Mouse (Mus musculus): ENCODE results near the gene Sbno1. TPM values are rescaled to one million over a fixed set of nuclear protein-coding genes. Genes with fewer than 3 reads are reported as not detected.
A peak's percentile ranks its signal among the peaks of the same experiment; 100 is the strongest.

The Sbno1 gene
- polyA plus RNA-seq (2011; ENCODE audit: insufficient read depth, insufficient read length, low read depth, missing spikeins): 177 and 189 TPM in 2 replicates

DNA sequence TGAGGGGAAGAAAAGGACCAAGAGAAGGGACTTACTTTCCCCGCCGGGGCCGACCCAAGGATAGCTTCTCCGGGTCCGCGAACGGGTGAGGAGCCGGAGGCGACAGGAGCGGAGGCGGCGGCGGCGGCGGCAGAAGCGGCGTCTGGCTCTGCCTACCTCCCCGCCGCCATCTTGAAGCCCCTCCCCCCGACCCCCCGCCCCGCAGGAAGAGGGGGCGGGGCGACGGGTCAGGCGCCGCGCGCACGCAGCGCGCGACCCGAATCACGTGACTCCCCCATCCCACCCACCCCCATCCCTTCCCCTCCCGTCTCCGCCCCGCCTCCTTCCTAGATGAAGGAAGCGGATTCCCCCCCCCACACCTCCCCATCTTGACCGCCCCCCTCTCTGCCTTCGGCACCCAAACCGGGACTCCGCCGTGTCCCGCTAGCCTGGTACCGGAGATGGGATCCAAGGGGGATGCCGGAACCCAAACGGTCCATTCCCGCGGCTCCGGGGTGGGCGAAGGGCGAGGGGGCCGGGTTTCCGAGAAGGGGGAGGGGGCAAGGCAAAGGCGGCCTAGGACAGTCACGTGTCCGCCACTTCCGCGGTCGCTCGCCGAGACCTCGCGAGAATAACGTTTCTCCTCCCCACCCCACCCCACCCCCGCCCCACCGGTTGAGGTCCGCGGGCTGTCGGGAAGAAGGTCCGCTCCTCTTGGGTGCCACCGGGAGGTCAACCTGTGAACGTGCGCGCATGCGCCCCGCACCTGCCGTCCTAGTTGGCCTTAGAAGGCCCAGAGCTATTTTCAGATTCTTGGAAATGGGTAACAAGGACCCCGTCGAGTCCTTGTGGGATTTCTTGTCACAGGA is at the start of gene Sbno1:
Gene Sbno1 (minus strand): TSS at position 590 of the 848 bp plus-strand sequence.
- peaks cover 5% of the 10 kb centered on the region; the same call in 1 of the 2 replicates for H3K36me3 ChIP-seq (ENCODE audit: control insufficient read depth, insufficient read depth, low read length, poor library complexity, severe bottlenecking)
- no peaks in the 10 kb centered on the region for H3K9me3 ChIP-seq (replicated peaks; ENCODE audit: control insufficient read depth, insufficient read depth, low read length, poor library complexity, severe bottlenecking)
- H3K27me3 ChIP-seq (ENCODE audit: control insufficient read depth, insufficient read depth, low read length, poor library complexity, severe bottlenecking): no peaks in the 10 kb centered on the region
- H3K4me3 ChIP-seq (ENCODE audit: low read depth, low read length): peak within 1 kb of the TSS; percentile 96
- TF ChIP-seq EP300 (IDR thresholded peaks at IDR 0.05; ENCODE audit: insufficient read depth, low read depth, low read length) (no peak), POLR2A (IDR thresholded peaks at IDR 0.05; ENCODE audit: insufficient read depth, low read length) (no peak), CTCF (IDR thresholded peaks at IDR 0.05; ENCODE audit: low read depth, low read length) (no peak)
- peak within 1 kb of the TSS; percentile 99 for H3K27ac ChIP-seq (ENCODE audit: insufficient read depth, low read length)
- H3K9ac ChIP-seq (ENCODE audit: low read depth, poor library complexity, severe bottlenecking): peak within 1 kb of the TSS; percentile 98
- H3K4me1 ChIP-seq (ENCODE audit: control insufficient read depth, insufficient read depth, low read length): peaks cover 2% of the 10 kb centered on the region

- no peak overlapping the region for H3K27ac ChIP-seq (ENCODE audit: insufficient read depth, low read length)
- H3K4me3 ChIP-seq (ENCODE audit: low read depth, low read length): no peak overlapping the region
- no peaks in the 10 kb centered on the region for H3K36me3 ChIP-seq (ENCODE audit: control insufficient read depth, insufficient read depth, low read length, poor library complexity, severe bottlenecking)
- H3K9ac ChIP-seq (ENCODE audit: low read depth, poor library complexity, severe bottlenecking): no peak overlapping the region
- no peaks in the 10 kb centered on the region for H3K27me3 ChIP-seq (ENCODE audit: control insufficient read depth, insufficient read depth, low read length, poor library complexity, severe bottlenecking)
- no peaks in the 10 kb centered on the region for H3K9me3 ChIP-seq (replicated peaks; ENCODE audit: control insufficient read depth, insufficient read depth, low read length, poor library complexity, severe bottlenecking)
- H3K4me1 ChIP-seq (ENCODE audit: control insufficient read depth, insufficient read depth, low read length): no peaks in the 10 kb centered on the region
- no peak for TF ChIP-seq EP300 (IDR thresholded peaks at IDR 0.05; ENCODE audit: insufficient read depth, low read depth, low read length)
- no peak for TF ChIP-seq CTCF (IDR thresholded peaks at IDR 0.05; ENCODE audit: low read depth, low read length)
- no peak for TF ChIP-seq POLR2A (IDR thresholded peaks at IDR 0.05; ENCODE audit: insufficient read depth, low read length)
Observed at GRCm38 (mm10) chr5:124470591-124471171, 44.9 kb upstream of the Sbno1 start.

DNA sequence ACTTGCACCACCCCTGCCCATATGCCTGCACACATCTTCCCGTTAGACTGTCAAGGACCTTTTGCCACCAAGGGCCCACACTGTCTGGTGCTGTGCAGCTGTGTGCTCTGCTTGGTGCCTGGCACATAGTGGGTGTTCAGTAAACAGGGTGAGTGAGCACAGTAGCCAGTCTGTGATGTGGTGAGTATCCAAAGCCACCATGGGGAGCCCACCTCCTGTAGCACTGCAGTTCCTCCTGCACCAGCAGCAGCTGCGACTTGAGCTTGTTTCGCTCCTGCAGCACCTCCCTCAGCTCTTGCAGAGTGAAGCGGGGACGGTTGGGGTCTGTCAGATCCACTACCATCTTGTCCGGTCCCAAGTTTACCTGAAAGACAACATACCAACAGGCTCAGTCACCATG is 43.7 kb upstream of the Sbno1 start:
- Histone ChIP-seq H3K36me3 (ENCODE audit: control insufficient read depth, insufficient read depth, low read length, poor library complexity, severe bottlenecking) (no peaks in the 10 kb centered on the region), H3K27me3 (ENCODE audit: control insufficient read depth, insufficient read depth, low read length, poor library complexity, severe bottlenecking) (no peaks in the 10 kb centered on the region)

GRCm38 (mm10) chr5:124468365-124468764 is 42.6 kb upstream of the Sbno1 start:
- H3K9me3 ChIP-seq (replicated peaks; ENCODE audit: control insufficient read depth, insufficient read depth, low read length, poor library complexity, severe bottlenecking): no peaks in the 10 kb centered on the region
- no peak overlapping the region for H3K27ac ChIP-seq (ENCODE audit: insufficient read depth, low read length)
- TF ChIP-seq EP300 (IDR thresholded peaks at IDR 0.05; ENCODE audit: insufficient read depth, low read depth, low read length) (no peak), POLR2A (IDR thresholded peaks at IDR 0.05; ENCODE audit: insufficient read depth, low read length) (no peak)
- H3K4me1 ChIP-seq (ENCODE audit: control insufficient read depth, insufficient read depth, low read length): no peaks in the 10 kb centered on the region
- H3K36me3 ChIP-seq (ENCODE audit: control insufficient read depth, insufficient read depth, low read length, poor library complexity, severe bottlenecking): no peaks in the 10 kb centered on the region
- H3K4me3 ChIP-seq (ENCODE audit: low read depth, low read length): no peak overlapping the region
- H3K9ac ChIP-seq (ENCODE audit: low read depth, poor library complexity, severe bottlenecking): no peak overlapping the region
- no peaks in the 10 kb centered on the region for H3K27me3 ChIP-seq (ENCODE audit: control insufficient read depth, insufficient read depth, low read length, poor library complexity, severe bottlenecking)

More for the DNA sequence above, 43.7 kb upstream of the Sbno1 start:
- Histone ChIP-seq H3K27ac (ENCODE audit: insufficient read depth, low read length) (no peak overlapping the region), H3K9me3 (replicated peaks; ENCODE audit: control insufficient read depth, insufficient read depth, low read length, poor library complexity, severe bottlenecking) (no peaks in the 10 kb centered on the region), H3K4me3 (ENCODE audit: low read depth, low read length) (no peak overlapping the region), H3K4me1 (ENCODE audit: control insufficient read depth, insufficient read depth, low read length) (no peaks in the 10 kb centered on the region), H3K9ac (ENCODE audit: low read depth, poor library complexity, severe bottlenecking) (no peak overlapping the region)
- TF ChIP-seq EP300 (IDR thresholded peaks at IDR 0.05; ENCODE audit: insufficient read depth, low read depth, low read length): no peak
- TF ChIP-seq POLR2A (IDR thresholded peaks at IDR 0.05; ENCODE audit: insufficient read depth, low read length): no peak
- TF ChIP-seq CTCF (IDR thresholded peaks at IDR 0.05; ENCODE audit: low read depth, low read length): no peak

DNA sequence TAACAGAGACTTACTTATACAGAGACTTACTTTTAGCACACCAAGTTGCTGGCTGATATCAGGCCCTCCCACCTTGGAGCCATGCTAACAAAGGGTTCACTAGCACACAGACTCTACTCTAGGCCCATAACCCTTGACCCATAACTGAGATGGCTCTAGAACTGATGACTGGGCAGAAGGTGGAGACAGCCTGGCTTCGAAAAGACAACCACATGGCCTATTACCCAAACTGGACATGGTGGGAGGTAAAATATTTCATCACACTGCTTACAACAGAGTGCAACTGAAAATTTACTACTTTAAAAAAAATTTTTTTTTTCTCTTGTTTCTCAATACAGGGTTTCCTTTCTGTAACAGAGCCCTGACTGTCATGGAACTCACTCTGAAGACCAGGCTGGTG is 42.0 kb upstream of the Sbno1 start:
- TF ChIP-seq EP300 (IDR thresholded peaks at IDR 0.05; ENCODE audit: insufficient read depth, low read depth, low read length) (no peak), CTCF (IDR thresholded peaks at IDR 0.05; ENCODE audit: low read depth, low read length) (no peak), POLR2A (IDR thresholded peaks at IDR 0.05; ENCODE audit: insufficient read depth, low read length) (no peak)
- no peak overlapping the region for H3K27ac ChIP-seq (ENCODE audit: insufficient read depth, low read length)
- H3K9me3 ChIP-seq (replicated peaks; ENCODE audit: control insufficient read depth, insufficient read depth, low read length, poor library complexity, severe bottlenecking): no peaks in the 10 kb centered on the region
- no peaks in the 10 kb centered on the region for H3K36me3 ChIP-seq (ENCODE audit: control insufficient read depth, insufficient read depth, low read length, poor library complexity, severe bottlenecking)
- no peaks in the 10 kb centered on the region for H3K4me1 ChIP-seq (ENCODE audit: control insufficient read depth, insufficient read depth, low read length)
- H3K27me3 ChIP-seq (ENCODE audit: control insufficient read depth, insufficient read depth, low read length, poor library complexity, severe bottlenecking): no peaks in the 10 kb centered on the region
- no peak overlapping the region for H3K9ac ChIP-seq (ENCODE audit: low read depth, poor library complexity, severe bottlenecking)
- no peak overlapping the region for H3K4me3 ChIP-seq (ENCODE audit: low read depth, low read length)

- H3K27ac ChIP-seq (ENCODE audit: insufficient read depth, low read length): no peak overlapping the region
- no peak for TF ChIP-seq POLR2A (IDR thresholded peaks at IDR 0.05; ENCODE audit: insufficient read depth, low read length)
- TF ChIP-seq CTCF (IDR thresholded peaks at IDR 0.05; ENCODE audit: low read depth, low read length): no peak
- TF ChIP-seq EP300 (IDR thresholded peaks at IDR 0.05; ENCODE audit: insufficient read depth, low read depth, low read length): no peak
- no peaks in the 10 kb centered on the region for H3K4me1 ChIP-seq (ENCODE audit: control insufficient read depth, insufficient read depth, low read length)
- no peaks in the 10 kb centered on the region for H3K27me3 ChIP-seq (ENCODE audit: control insufficient read depth, insufficient read depth, low read length, poor library complexity, severe bottlenecking)
- H3K4me3 ChIP-seq (ENCODE audit: low read depth, low read length): no peak overlapping the region
- no peaks in the 10 kb centered on the region for H3K9me3 ChIP-seq (replicated peaks; ENCODE audit: control insufficient read depth, insufficient read depth, low read length, poor library complexity, severe bottlenecking)
- H3K9ac ChIP-seq (ENCODE audit: low read depth, poor library complexity, severe bottlenecking): no peak overlapping the region
- peaks cover 8% of the 10 kb centered on the region for H3K36me3 ChIP-seq (ENCODE audit: control insufficient read depth, insufficient read depth, low read length, poor library complexity, severe bottlenecking)
Observed at GRCm38 (mm10) chr5:124464905-124465304, 39.1 kb upstream of the Sbno1 start.
